Mouse (Mus musculus) hindlimb bud, embryonic 11.5 days (tissue): ENCODE measurements around the gene Nod2.

Experiments
- DNase-seq: peaks from one replicate; pipeline ENCODE4 v3.0.0-alpha.2; 2012; ENCODE audit warnings: low read depth, low spot score; ENCODE audit errors: extremely low spot score

The Nod2 gene

GRCm38 (mm10) chr8:88675372-88676165 lies 28.5 kb downstream of the Nod2 start:
- DNase-seq, result no peak

- no peak for DNase-seq
Measured at GRCm38 (mm10) chr8:88677071-88677470, 30.0 kb downstream of the Nod2 start.

- DNase-seq, result no peak
Measured at GRCm38 (mm10) chr8:88680566-88680965, 33.5 kb downstream of the Nod2 start.

GRCm38 (mm10) chr8:88681046-88681445 lies 33.9 kb downstream of the Nod2 start:
- DNase-seq, result no peak

GRCm38 (mm10) chr8:88683656-88684289 lies 36.7 kb downstream of the Nod2 start:
- no peak for DNase-seq

- DNase-seq, result no peak
Measured at GRCm38 (mm10) chr8:88686226-88686905, 39.3 kb downstream of the Nod2 start.

- DNase-seq, result no peak
Measured at GRCm38 (mm10) chr8:88686906-88687235, 39.8 kb downstream of the Nod2 start.

- DNase-seq, result no peak
Measured at GRCm38 (mm10) chr8:88689151-88689550, 42.0 kb downstream of the Nod2 start.

GRCm38 (mm10) chr8:88689891-88690290 lies 42.8 kb downstream of the Nod2 start:
- no peak for DNase-seq

GRCm38 (mm10) chr8:88691342-88691948 lies 44.3 kb downstream of the Nod2 start:
- DNase-seq, result no peak

GRCm38 (mm10) chr8:88691961-88692360 lies 44.8 kb downstream of the Nod2 start:
- no peak for DNase-seq

GRCm38 (mm10) chr8:88692866-88693265 lies 45.8 kb downstream of the Nod2 start:
- no peak for DNase-seq

GRCm38 (mm10) chr8:88693376-88693775 lies 46.3 kb downstream of the Nod2 start:
- DNase-seq, result no peak

GRCm38 (mm10) chr8:88694291-88694690 lies 47.2 kb downstream of the Nod2 start:
- no peak for DNase-seq

- DNase-seq, result no peak
Measured at GRCm38 (mm10) chr8:88696228-88696627, 49.1 kb downstream of the Nod2 start.

- peak; percentile 88 for DNase-seq
Measured at GRCm38 (mm10) chr8:88696721-88697641, 49.9 kb downstream of the Nod2 start, which contains the start of gene Cyld. TSS of gene Cyld (plus strand) at chr8:88697028.

- DNase-seq, result no peak
Measured at GRCm38 (mm10) chr8:88697642-88698031, 50.5 kb downstream of the Nod2 start.

- DNase-seq, result no peak
Measured at GRCm38 (mm10) chr8:88698048-88698447, 50.9 kb downstream of the Nod2 start.

GRCm38 (mm10) chr8:88701611-88702010 lies 54.5 kb downstream of the Nod2 start:
- DNase-seq, result no peak

- DNase-seq, result no peak
Measured at GRCm38 (mm10) chr8:88702816-88703215, 55.7 kb downstream of the Nod2 start.
